Mouse (Mus musculus) intestine, postnatal 0 days (tissue): ENCODE results near the gene Napsa. TPM values are rescaled to one million over a fixed set of nuclear protein-coding genes. Genes with fewer than 3 reads are reported as not detected.

Source experiments
- ATAC-seq: fragments of 200-750 bp; cut with Nextera tagmentation; 2 replicates; pipeline ENCODE4 v1.8.0; 2017; ENCODE audit warnings: mild to moderate bottlenecking, moderate TSS enrichment, moderate library complexity
- H3K27ac ChIP-seq: fragments of 300-500 bp; sonication (generic); 2 replicates; pipeline ENCODE4 v1.5.1; 2014; ENCODE audit warnings: mild to moderate bottlenecking, low read depth, low read length, moderate library complexity
- H3K27me3 ChIP-seq: fragments of 300-500 bp; sonication (generic); replicated peaks from 2 replicates; pipeline ENCODE4 v1.6.1; 2014; ENCODE audit warnings: low read length, mixed read lengths; ENCODE audit not compliant: control insufficient read depth, insufficient read depth
- H3K36me3 ChIP-seq: fragments of 300-500 bp; sonication (generic); 2 replicates; pipeline ENCODE4 v1.6.1; 2014; ENCODE audit warnings: mild to moderate bottlenecking, moderate library complexity; ENCODE audit not compliant: control insufficient read depth, insufficient read depth
- H3K4me1 ChIP-seq: fragments of 300-500 bp; sonication (generic); replicated peaks from 2 replicates; pipeline ENCODE4 v1.6.1; 2014; ENCODE audit warnings: antibody characterized with exemption, low read length, mixed read lengths; ENCODE audit not compliant: control insufficient read depth, insufficient read depth
- H3K4me2 ChIP-seq: fragments of 300-500 bp; sonication (generic); replicated peaks from 2 replicates; pipeline ENCODE4 v1.6.1; 2014; ENCODE audit warnings: low read depth, mild to moderate bottlenecking, moderate library complexity
- H3K4me3 ChIP-seq: fragments of 300-500 bp; sonication (generic); 2 replicates; pipeline ENCODE4 v1.5.1; 2014; ENCODE audit warnings: low read depth, low read length
- H3K9ac ChIP-seq: fragments of 300-500 bp; sonication (generic); 2 replicates; pipeline ENCODE4 v1.6.1; 2014; ENCODE audit warnings: mild to moderate bottlenecking, low read depth, low read length
- H3K9me3 ChIP-seq: fragments of 300-500 bp; sonication (generic); 2 replicates; pipeline ENCODE4 v1.6.1; 2016; ENCODE audit warnings: mixed run types; ENCODE audit not compliant: control insufficient read depth
- CTCF ChIP-seq: sonication (generic); IDR thresholded peaks from 2 replicates; pipeline ENCODE4 v1.5.1; 2016; ENCODE audit warnings: low read depth, mild to moderate bottlenecking, control low read depth, antibody characterized with exemption, moderate library complexity
- WGBS: fragments of 180-500 bp; shearing (Covaris S2); extraction: QIAGEN DNeasy Blood & Tissue Kit; methylation state at CpG from one replicate; pipeline ENCODE4 v1.1.7; 2014; 5-methylcytosine and 5-hydroxymethylcytosine counted together
- polyA plus RNA-seq: library from polyadenylated mRNA; unstranded; fragments of >200 nt; fragmentation: Nextera tagmentation; extraction: Ambion mirVana; gene quantifications from 2 replicates; pipeline ENCODE4 v1.2.1, GENCODE M21; 2015

Gene Napsa
- polyA plus RNA-seq, 1 experiment from 2014 or later: 0.99 TPM

DNA sequence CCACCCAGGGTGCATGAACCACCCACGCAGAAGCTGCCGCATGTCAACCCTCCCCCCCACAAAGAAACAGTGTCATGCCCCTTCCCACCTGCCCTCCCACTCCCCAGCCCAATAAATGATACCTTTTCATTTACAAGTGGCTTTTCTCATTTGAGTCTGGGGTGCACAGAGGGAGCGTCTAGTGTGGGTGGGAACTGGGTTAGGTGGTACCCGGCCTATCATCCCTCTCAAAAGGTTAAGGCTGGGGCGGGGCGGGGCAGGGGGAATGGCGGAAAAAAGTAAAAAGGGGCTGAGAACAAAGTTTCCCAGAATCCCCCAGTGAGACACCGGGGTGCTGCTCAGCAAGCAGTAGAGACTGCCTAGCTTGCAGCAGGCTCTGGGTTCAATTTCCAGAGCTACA lies 32.4 kb downstream of the Napsa start:
- peak overlapping the region; percentile 47 for H3K4me2 ChIP-seq
- no peak overlapping the region for H3K27ac ChIP-seq
- H3K27me3 ChIP-seq: peaks cover 31% of the 10 kb centered on the region
- 11% methylated on average over 8 of the region's 8 CpGs for WGBS
- no peak overlapping the region; the same call in 1 of the 2 replicates for H3K9ac ChIP-seq
- no peak for TF ChIP-seq CTCF
- no peaks in the 10 kb centered on the region for H3K4me1 ChIP-seq
- no peak overlapping the region for H3K4me3 ChIP-seq
- no peaks in the 10 kb centered on the region for H3K9me3 ChIP-seq
- H3K36me3 ChIP-seq: peaks cover 31% of the 10 kb centered on the region
- ATAC-seq: no peak

DNA sequence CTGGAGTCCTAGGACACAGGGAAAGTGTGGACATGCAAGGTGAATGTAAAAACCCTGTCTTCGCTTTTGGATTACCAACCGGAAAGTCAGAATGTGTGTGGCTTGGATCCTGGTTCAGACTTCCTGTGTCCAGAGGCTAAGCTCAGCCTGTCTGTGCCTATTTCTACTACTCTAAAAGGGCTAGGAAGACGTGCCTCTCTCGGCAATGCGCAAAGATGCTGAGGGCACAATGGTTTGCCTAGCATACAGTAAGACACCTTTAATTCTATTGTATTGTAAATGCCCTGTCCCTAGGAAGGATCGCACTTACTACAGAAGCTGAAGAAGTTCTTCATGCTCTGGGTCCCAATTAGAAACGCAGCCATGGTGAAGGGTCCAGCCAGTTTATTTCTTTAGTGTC lies 33.3 kb downstream of the Napsa start:
- H3K9me3 ChIP-seq: no peaks in the 10 kb centered on the region
- no peak for ATAC-seq
- H3K4me2 ChIP-seq: no peak overlapping the region
- H3K27me3 ChIP-seq: peaks cover 31% of the 10 kb centered on the region
- no peak overlapping the region for H3K27ac ChIP-seq
- no peak overlapping the region for H3K9ac ChIP-seq
- H3K36me3 ChIP-seq: peaks cover 38% of the 10 kb centered on the region
- 49% methylated on average over 7 of the region's 7 CpGs for WGBS
- H3K4me3 ChIP-seq: no peak overlapping the region
- no peaks in the 10 kb centered on the region for H3K4me1 ChIP-seq
- TF ChIP-seq CTCF: no peak

DNA sequence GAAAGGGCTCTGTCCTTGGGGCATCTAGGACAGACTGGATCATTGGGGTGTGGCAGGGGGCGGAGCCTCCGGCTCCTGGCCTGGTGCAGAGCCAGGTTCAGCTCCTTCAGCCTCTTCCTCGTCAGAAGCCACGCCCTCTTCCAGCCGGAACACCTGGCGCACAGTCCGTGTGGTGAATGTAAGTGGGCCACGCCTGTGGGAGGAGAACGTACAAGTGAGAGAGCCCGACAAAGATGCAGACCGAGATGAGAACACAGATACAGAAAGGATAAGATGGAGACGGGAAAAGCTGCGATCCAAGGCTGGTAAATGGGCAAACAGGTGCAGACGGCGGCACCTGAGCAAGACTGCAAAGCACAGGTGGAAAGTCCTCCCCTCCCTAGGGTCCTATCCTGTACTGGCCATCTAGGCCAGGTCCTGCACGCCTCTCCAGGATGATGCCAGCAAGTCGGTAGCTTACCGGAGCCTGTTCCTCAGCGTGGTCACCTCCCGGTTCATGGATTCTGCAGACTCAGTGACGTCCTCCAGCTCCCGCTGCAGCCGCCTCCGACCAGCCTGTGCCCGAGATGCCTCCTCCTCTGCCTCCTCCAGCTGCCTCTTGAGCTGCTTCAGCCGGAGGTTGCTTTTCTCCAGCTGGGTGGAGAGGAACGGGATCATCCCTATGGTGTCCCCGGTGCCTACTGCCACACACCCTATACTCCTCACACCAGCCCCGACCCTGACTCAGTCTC lies 34.2 kb downstream of the Napsa start:
- Histone ChIP-seq H3K9ac (no peak overlapping the region), H3K4me1 (no peaks in the 10 kb centered on the region), H3K9me3 (no peaks in the 10 kb centered on the region), H3K4me3 (no peak overlapping the region), H3K36me3 (peaks cover 42% of the 10 kb centered on the region), H3K27ac (no peak overlapping the region), H3K27me3 (peaks cover 29% of the 10 kb centered on the region), H3K4me2 (no peak overlapping the region)
- peak; percentile 83 for ATAC-seq
- 15% methylated on average over 29 of the region's 29 CpGs for WGBS
- TF ChIP-seq CTCF: no peak

- no peak for TF ChIP-seq CTCF
- ATAC-seq: no peak
Observed at GRCm38 (mm10) chr7:44612192-44612591, 40.0 kb downstream of the Napsa start.

DNA sequence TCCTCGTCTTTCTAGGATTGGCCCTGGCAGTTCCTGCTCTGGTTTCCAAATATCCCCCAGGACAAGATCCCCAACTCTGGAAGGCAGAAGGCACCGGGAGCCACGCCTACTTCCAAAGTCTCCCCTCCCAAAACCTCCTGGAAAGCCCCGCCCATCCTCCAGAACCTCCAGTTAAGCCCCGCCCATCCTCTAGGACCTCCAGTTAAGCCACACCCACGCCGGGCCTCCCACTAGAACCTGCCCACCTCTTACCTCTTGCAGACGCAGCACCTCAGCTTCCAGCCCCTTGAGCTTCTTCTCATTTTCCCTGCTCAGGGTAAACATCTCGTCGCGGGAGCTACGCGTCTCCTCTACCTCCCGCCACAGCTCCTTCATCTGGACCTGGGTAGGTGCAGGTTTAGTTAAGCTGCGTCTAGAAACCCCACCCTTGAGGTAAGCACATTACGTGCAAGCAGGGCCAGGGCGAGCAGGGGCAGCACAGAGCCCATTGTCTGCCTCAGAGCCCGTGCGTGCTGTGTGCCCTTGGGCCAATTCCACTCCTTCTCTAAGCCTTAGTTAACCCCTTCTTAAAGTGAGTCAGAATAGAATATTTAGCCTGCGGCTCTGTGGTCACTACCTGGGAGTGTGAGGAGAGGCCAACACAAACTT lies 42.0 kb downstream of the Napsa start:
- H3K9ac ChIP-seq: no peak overlapping the region
- ATAC-seq: no peak
- WGBS: 29% methylated on average over 20 of the region's 20 CpGs
- no peak overlapping the region for H3K4me2 ChIP-seq
- H3K36me3 ChIP-seq: peaks cover 53% of the 10 kb centered on the region
- H3K4me1 ChIP-seq: no peaks in the 10 kb centered on the region
- H3K4me3 ChIP-seq: no peak overlapping the region
- no peak for TF ChIP-seq CTCF
- no peaks in the 10 kb centered on the region for H3K9me3 ChIP-seq
- H3K27me3 ChIP-seq: no peaks in the 10 kb centered on the region
- no peak overlapping the region for H3K27ac ChIP-seq

More at GRCm38 (mm10) chr7:44612192-44612591, 40.0 kb downstream of the Napsa start:
- Histone ChIP-seq H3K9ac (no peak overlapping the region), H3K4me1 (no peaks in the 10 kb centered on the region), H3K27ac (no peak overlapping the region), H3K4me2 (no peak overlapping the region), H3K36me3 (peaks cover 61% of the 10 kb centered on the region), H3K4me3 (no peak overlapping the region), H3K27me3 (no peaks in the 10 kb centered on the region), H3K9me3 (no peaks in the 10 kb centered on the region)
- WGBS: 81% methylated on average over 7 of the region's 7 CpGs

DNA sequence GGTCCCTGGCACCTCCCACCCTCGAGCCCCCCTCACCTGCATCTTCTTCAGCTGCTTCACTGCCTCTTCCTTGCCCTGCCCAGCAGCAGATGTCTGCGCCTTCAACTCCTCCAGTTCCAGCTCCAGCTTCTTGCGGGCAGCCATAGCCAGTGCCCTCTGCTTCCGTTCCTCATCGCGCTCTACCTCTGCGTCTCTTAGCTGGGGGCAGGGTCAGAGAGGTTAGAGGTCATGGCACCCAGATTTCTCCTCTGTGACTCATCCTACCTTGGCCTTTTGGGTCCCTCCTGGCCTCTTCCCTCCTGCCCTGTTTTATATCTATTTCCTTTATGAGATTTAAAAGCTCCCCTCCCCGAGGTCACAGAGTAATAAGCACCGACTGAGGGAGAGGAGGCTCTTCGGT lies 43.1 kb downstream of the Napsa start:
- WGBS: 24% methylated on average over 10 of the region's 10 CpGs
- H3K36me3 ChIP-seq: peaks cover 58% of the 10 kb centered on the region
- ATAC-seq: no peak

More for the DNA sequence above, 43.1 kb downstream of the Napsa start:
- Histone ChIP-seq H3K4me1 (no peaks in the 10 kb centered on the region), H3K4me2 (no peak overlapping the region), H3K27ac (no peak overlapping the region), H3K4me3 (no peak overlapping the region), H3K9ac (no peak overlapping the region), H3K9me3 (no peaks in the 10 kb centered on the region), H3K27me3 (no peaks in the 10 kb centered on the region)
- no peak for TF ChIP-seq CTCF
